In genomic region chr3:84208475-84208874, GRCm38 (mm10) we compare ENCODE assay signal across 23 mouse cellular contexts. TPM values are rescaled to one million over a fixed set of nuclear protein-coding genes. Genes with fewer than 3 reads are reported as not detected.
DNase-seq lines count a peak whose midpoint lies in the region; ATAC-seq and TF ChIP-seq lines count a peak whose summit lies in the region.
"Had no signal": no experiment of that assay in that cellular context is flagged by ENCODE, and none has a peak within 500 bp of the region (broad histone marks: within the 10 kb centered on the region; RNA-seq: fewer than 3 reads in every experiment).

No protein-coding gene starts in this region.

- no peaks in the 10 kb centered on the region for H3K36me3 ChIP-seq in embryonic facial prominence, embryonic 11.5 days (replicated peaks; ENCODE audit: control insufficient read depth, insufficient read depth, low read depth, low read length)
- peaks cover 54% of the 10 kb centered on the region for H3K36me3 ChIP-seq in embryonic facial prominence, embryonic 10.5 days (replicated peaks)
- peaks cover 6% of the 10 kb centered on the region; the same call in 1 of the 2 replicates for H3K36me3 ChIP-seq in intestine, embryonic 14.5 days (ENCODE audit: control insufficient read depth, insufficient read depth, low read length)
- H3K36me3 ChIP-seq in intestine, embryonic 16.5 days (ENCODE audit: control insufficient read depth, insufficient read depth, low read length), result 0 out of 2 replicates have a peak, but pooled peaks cover 2% of the 10 kb centered on the region
- H3K36me3 ChIP-seq: G1E; heart, embryonic 15.5 days had no signal

- H3K4me1 ChIP-seq in embryonic facial prominence, embryonic 11.5 days (ENCODE audit: control insufficient read depth, insufficient read depth, low read length), result no peaks in the 10 kb centered on the region
- no peaks in the 10 kb centered on the region for H3K4me1 ChIP-seq in embryonic facial prominence, embryonic 10.5 days
- no peaks in the 10 kb centered on the region for H3K4me1 ChIP-seq in intestine, embryonic 14.5 days (replicated peaks; ENCODE audit: control insufficient read depth, insufficient read depth, low read length)
- H3K4me1 ChIP-seq in intestine, embryonic 16.5 days (ENCODE audit: control insufficient read depth, insufficient read depth, low read length), result peaks cover 14% of the 10 kb centered on the region
- 0 out of 2 replicates have a peak, but pooled peaks cover 5% of the 10 kb centered on the region for H3K4me1 ChIP-seq in embryonic fibroblast, embryonic 13.5 days (ENCODE audit: control insufficient read depth, insufficient read depth, low read length)
- H3K4me1 ChIP-seq: heart, embryonic 15.5 days had no signal

- H3K4me3 ChIP-seq in embryonic facial prominence, embryonic 11.5 days (ENCODE audit: low read depth, low read length), result no peak overlapping the region
- H3K4me3 ChIP-seq in embryonic facial prominence, embryonic 10.5 days, result no peak overlapping the region
- H3K4me3 ChIP-seq in intestine, embryonic 14.5 days (ENCODE audit: low read depth, low read length), result no peak overlapping the region
- no peak overlapping the region for H3K4me3 ChIP-seq in intestine, embryonic 16.5 days (ENCODE audit: low read length)
- H3K4me3 ChIP-seq in embryonic fibroblast, embryonic 13.5 days (ENCODE audit: insufficient read depth, low read length), result no peak overlapping the region
- H3K4me3 ChIP-seq: forebrain, embryonic 12.5 days; heart, adult 2 months; heart, embryonic 15.5 days; hindbrain, embryonic 15.5 days had no signal

- no peaks in the 10 kb centered on the region for H3K27me3 ChIP-seq in embryonic facial prominence, embryonic 11.5 days (ENCODE audit: control insufficient read depth, insufficient read depth, low read length)
- H3K27me3 ChIP-seq in embryonic facial prominence, embryonic 10.5 days (replicated peaks; ENCODE audit: low read depth, poor library complexity, severe bottlenecking), result no peaks in the 10 kb centered on the region
- H3K27me3 ChIP-seq in intestine, embryonic 14.5 days (replicated peaks; ENCODE audit: control insufficient read depth, insufficient read depth, low read length), result no peaks in the 10 kb centered on the region
- no peaks in the 10 kb centered on the region for H3K27me3 ChIP-seq in intestine, embryonic 16.5 days (replicated peaks; ENCODE audit: control insufficient read depth, insufficient read depth, low read length)
- H3K27me3 ChIP-seq: forebrain, embryonic 12.5 days; heart, embryonic 15.5 days; hindbrain, embryonic 15.5 days had no signal

- no peak for DNase-seq in embryonic facial prominence, embryonic 11.5 days (ENCODE audit: low spot score)
- no peak for DNase-seq in embryonic facial prominence, embryonic 10.5 days (ENCODE audit: low spot score)
- DNase-seq in intestine, embryonic 14.5 days (ENCODE audit: low spot score), result peak; percentile 33
- peak; percentile 62 for DNase-seq in NIH3T3 (ENCODE audit: low read depth)
- DNase-seq: adrenal gland, postnatal 25 days; B cell, adult 2 months; cerebellum, adult 18-20 months; cerebellum, adult 9-11 months; cerebellum, postnatal 36 days; gastrocnemius, postnatal 36 days; heart, adult 2 months; heart, postnatal 14 days; kidney, adult 11 months; kidney, adult 9 months had no signal

- no peak overlapping the region for H3K9ac ChIP-seq in embryonic facial prominence, embryonic 11.5 days (replicated peaks; ENCODE audit: low read length)
- H3K9ac ChIP-seq in intestine, embryonic 14.5 days (ENCODE audit: low read length), result no peak overlapping the region
- H3K9ac ChIP-seq in intestine, embryonic 16.5 days (ENCODE audit: low read depth, low read length), result no peak overlapping the region
- H3K9ac ChIP-seq: forebrain, embryonic 12.5 days; heart, embryonic 15.5 days; hindbrain, embryonic 15.5 days had no signal

- H3K27ac ChIP-seq in embryonic facial prominence, embryonic 11.5 days (replicated peaks; ENCODE audit: low read depth, low read length), result no peak overlapping the region
- H3K27ac ChIP-seq in embryonic facial prominence, embryonic 10.5 days (replicated peaks), result no peak overlapping the region
- H3K27ac ChIP-seq in intestine, embryonic 14.5 days (ENCODE audit: low read depth), result no peak overlapping the region
- no peak overlapping the region for H3K27ac ChIP-seq in intestine, embryonic 16.5 days (ENCODE audit: low read length)
- peak overlapping the region; percentile 73 for H3K27ac ChIP-seq in embryonic fibroblast, embryonic 13.5 days (ENCODE audit: insufficient read depth, low read length)
- H3K27ac ChIP-seq: forebrain, embryonic 12.5 days; heart, adult 2 months; heart, embryonic 15.5 days; hindbrain, embryonic 15.5 days had no signal

- H3K4me2 ChIP-seq in embryonic facial prominence, embryonic 11.5 days (ENCODE audit: low read depth, low read length), result no peak overlapping the region
- no peak overlapping the region for H3K4me2 ChIP-seq in intestine, embryonic 14.5 days (ENCODE audit: low read length)
- no peak overlapping the region for H3K4me2 ChIP-seq in intestine, embryonic 16.5 days (ENCODE audit: low read depth, low read length)
- H3K4me2 ChIP-seq: forebrain, embryonic 12.5 days; heart, embryonic 11.5 days; heart, embryonic 15.5 days; hindbrain, embryonic 15.5 days had no signal

- ATAC-seq in embryonic facial prominence, embryonic 11.5 days (replicated peaks; ENCODE audit: insufficient number of reproducible peaks, low FRiP score, low TSS enrichment, low read depth), result 0 out of 2 replicates have a peak, but pooled peaks have one; percentile 18
- no peak for ATAC-seq in intestine, embryonic 14.5 days (replicated peaks; ENCODE audit: low FRiP score, low TSS enrichment, low read depth)
- ATAC-seq in intestine, embryonic 16.5 days, result no peak
- no peak for ATAC-seq in frontal cortex, adult (ENCODE audit: low TSS enrichment)
- ATAC-seq: CD4-positive, CD25-positive, alpha-beta regulatory T cell, adult 4 months had no signal

- no peak for TF ChIP-seq CTCF in embryonic fibroblast, embryonic 13.5 days (IDR thresholded peaks at IDR 0.05; ENCODE audit: borderline replicate concordance, insufficient read depth, low read length)

- H3K9me3 ChIP-seq in embryonic facial prominence, embryonic 11.5 days (replicated peaks; ENCODE audit: control insufficient read depth, low read length), result no peaks in the 10 kb centered on the region
- H3K9me3 ChIP-seq in embryonic facial prominence, embryonic 10.5 days, result no peaks in the 10 kb centered on the region
- no peaks in the 10 kb centered on the region for H3K9me3 ChIP-seq in intestine, embryonic 14.5 days (ENCODE audit: control insufficient read depth, low read length)
- no peaks in the 10 kb centered on the region for H3K9me3 ChIP-seq in intestine, embryonic 16.5 days (ENCODE audit: control insufficient read depth, low read length)
- H3K9me3 ChIP-seq: forebrain, embryonic 12.5 days; G1E; heart, embryonic 15.5 days; hindbrain, embryonic 15.5 days had no signal

- TF ChIP-seq POLR2A in embryonic fibroblast, embryonic 13.5 days (IDR thresholded peaks at IDR 0.05; ENCODE audit: low read depth, low read length), result no peak

- 90% methylated on average over 7 of the region's 7 CpGs for WGBS in embryonic facial prominence, embryonic 11.5 days
- WGBS in embryonic facial prominence, embryonic 10.5 days, result 95% methylated on average over 7 of the region's 7 CpGs
- 94% methylated on average over 7 of the region's 7 CpGs for WGBS in intestine, embryonic 14.5 days
- WGBS in intestine, embryonic 16.5 days, result 93% methylated on average over 7 of the region's 7 CpGs

RNA-seq across cellular contexts. Expression of gene Gm6525, which starts 34.6 kb away (rescaled TPM):
- polyA plus RNA-seq in embryonic facial prominence, embryonic 11.5 days (2014; fragmentation: Nextera tagmentation; extraction: Ambion mirVana), result 0.21 and 0.42 TPM in 2 replicates
- polyA plus RNA-seq in embryonic facial prominence, embryonic 10.5 days (2016; fragmentation: Nextera tagmentation; extraction: Ambion mirVana), result 0.91 and 1.3 TPM in 2 replicates
- polyA plus RNA-seq in intestine, embryonic 14.5 days (2014; fragmentation: Nextera tagmentation; extraction: Ambion mirVana), result 1.4 and 2.1 TPM in 2 replicates
- 1.2 and 1.4 TPM in 2 replicates for polyA plus RNA-seq in intestine, embryonic 16.5 days (2015; fragmentation: Nextera tagmentation; extraction: Ambion mirVana)
- not detected in 2 replicates for polyA plus RNA-seq in embryonic fibroblast, embryonic 13.5 days (2011; ENCODE audit: insufficient read length, low read depth, missing spikeins)
- polyA plus RNA-seq: G1E; heart, adult 2 months; heart, embryonic 11.5 days had no signal

RNA-seq across cellular contexts. Expression of gene Mnd1, which starts 52.9 kb away (rescaled TPM):
- 16.5 and 18.5 TPM in 2 replicates for polyA plus RNA-seq in embryonic facial prominence, embryonic 11.5 days (2014; fragmentation: Nextera tagmentation; extraction: Ambion mirVana)
- polyA plus RNA-seq in embryonic facial prominence, embryonic 10.5 days (2016; fragmentation: Nextera tagmentation; extraction: Ambion mirVana), result 13.4 and 15.2 TPM in 2 replicates
- 13.6 and 16.5 TPM in 2 replicates for polyA plus RNA-seq in intestine, embryonic 14.5 days (2014; fragmentation: Nextera tagmentation; extraction: Ambion mirVana)
- polyA plus RNA-seq in intestine, embryonic 16.5 days (2015; fragmentation: Nextera tagmentation; extraction: Ambion mirVana), result 8.0 and 9.9 TPM in 2 replicates
- 4.0 and 5.4 TPM in 2 replicates for polyA plus RNA-seq in embryonic fibroblast, embryonic 13.5 days (2011; ENCODE audit: insufficient read length, low read depth, missing spikeins)

Comparison
In these comparisons a context has a peak if more than half of its experiments do, and no peak if none do; other contexts are left out.
1. DNase-seq: peak in intestine, embryonic 14.5 days (single experiment) and NIH3T3 (single experiment); none in embryonic facial prominence, embryonic 11.5 days (single experiment) and embryonic facial prominence, embryonic 10.5 days (single experiment).